Mouse (Mus musculus): ENCODE data around the gene Il17f. TPM values are rescaled to one million over a fixed set of nuclear protein-coding genes. Genes with fewer than 3 reads are reported as not detected.

Il17f gene
- total and polyA plus RNA-seq, 3 experiments, result not detected

DNA sequence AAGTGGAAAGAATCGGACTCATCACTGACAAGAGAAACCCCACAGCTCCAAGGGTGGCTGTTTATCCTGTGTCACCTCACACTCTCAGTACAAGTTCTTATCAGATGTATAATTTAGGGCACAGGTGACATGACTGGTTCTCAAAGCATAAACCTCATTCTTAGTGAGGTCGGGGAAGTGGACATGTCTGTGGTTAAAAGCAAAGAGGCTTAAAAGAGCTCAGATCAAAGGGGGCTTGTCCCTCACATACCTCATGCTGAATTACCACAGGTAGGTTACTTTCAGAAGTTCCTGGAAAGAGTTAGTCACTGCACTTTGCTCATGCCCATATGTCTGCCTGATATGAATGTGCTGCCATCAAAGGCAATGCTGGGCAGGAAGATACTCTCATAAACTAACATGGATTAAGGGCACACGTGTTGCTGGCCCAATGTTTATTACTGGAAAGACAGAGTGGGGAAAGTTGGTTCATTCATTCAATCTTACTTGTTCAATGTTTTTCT, 49.9 kb downstream of the Il17f start:
- TF ChIP-seq POLR2A (IDR thresholded peaks at IDR 0.05; ENCODE audit: insufficient read depth, low read depth, low read length), result no peak
- Histone ChIP-seq H3K27ac (no peak overlapping the region), H3K27me3 (ENCODE audit: control insufficient read depth, insufficient read depth, low read length) (no peaks in the 10 kb centered on the region), H3K4me1 (ENCODE audit: control insufficient read depth, insufficient read depth, low read length) (no peaks in the 10 kb centered on the region), H3K4me3 (no peak overlapping the region), H3K79me2 (replicated peaks; ENCODE audit: control insufficient read depth, insufficient read depth, low read length) (no peaks in the 10 kb centered on the region), H3K36me3 (ENCODE audit: control insufficient read depth, insufficient read depth, low read length) (no peaks in the 10 kb centered on the region), H3K9ac (ENCODE audit: low read depth, low read length) (no peak overlapping the region)
- intact Hi-C loops (cut with DNase I), result no loop called here
- WGBS, result 64% methylated on average over 3 of the region's 3 CpGs
- no peak for DNase-seq

GRCm38 (mm10) chr1:20738483-20738882, 51.9 kb downstream of the Il17f start:
- no peak overlapping the region for H3K4me3 ChIP-seq
- WGBS, result 85% methylated on average over 2 of the region's 2 CpGs
- intact Hi-C loops (cut with DNase I), result no loop called here
- no peak overlapping the region for H3K9ac ChIP-seq (ENCODE audit: low read depth, low read length)
- TF ChIP-seq EP300 (IDR thresholded peaks at IDR 0.05; ENCODE audit: insufficient read depth, low read depth, low read length) (no peak), POLR2A (IDR thresholded peaks at IDR 0.05; ENCODE audit: insufficient read depth, low read depth, low read length) (no peak), CTCF (IDR thresholded peaks at IDR 0.05) (no peak)
- no peak overlapping the region for H3K27ac ChIP-seq
- H3K4me1 ChIP-seq (ENCODE audit: control insufficient read depth, insufficient read depth, low read length), result no peaks in the 10 kb centered on the region
- no peak for DNase-seq
- 0 out of 2 replicates have a peak, but pooled peaks cover under 1% of the 10 kb centered on the region for H3K27me3 ChIP-seq (ENCODE audit: control insufficient read depth, insufficient read depth, low read length)
- no peaks in the 10 kb centered on the region for H3K79me2 ChIP-seq (replicated peaks; ENCODE audit: control insufficient read depth, insufficient read depth, low read length)
- H3K36me3 ChIP-seq (ENCODE audit: control insufficient read depth, insufficient read depth, low read length), result no peaks in the 10 kb centered on the region

DNA sequence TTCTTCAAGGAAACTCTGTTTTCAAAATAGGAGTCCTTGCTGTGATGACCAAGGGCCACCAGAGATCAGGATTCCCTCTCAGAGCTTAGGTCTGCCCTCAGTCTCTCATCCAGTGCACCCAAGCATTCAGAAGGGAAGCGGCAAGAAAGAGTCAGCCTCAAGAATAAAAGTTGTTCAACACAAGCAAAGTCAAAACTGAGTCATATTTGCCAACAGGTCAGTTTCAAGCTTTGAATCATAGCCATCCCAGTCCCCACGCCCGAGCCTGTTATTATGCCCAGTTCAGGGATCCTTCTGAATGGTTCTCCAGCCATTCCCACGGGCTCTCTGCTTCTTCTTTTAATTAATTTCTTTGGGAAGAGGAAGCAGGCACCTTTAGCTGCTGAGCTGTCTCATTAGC, 53.8 kb downstream of the Il17f start:
- H3K36me3 ChIP-seq (ENCODE audit: control insufficient read depth, insufficient read depth, low read length), result no peaks in the 10 kb centered on the region
- H3K4me1 ChIP-seq (ENCODE audit: control insufficient read depth, insufficient read depth, low read length), result no peaks in the 10 kb centered on the region
- H3K27me3 ChIP-seq (ENCODE audit: control insufficient read depth, insufficient read depth, low read length), result 0 out of 2 replicates have a peak, but pooled peaks cover 2% of the 10 kb centered on the region
- no peak for DNase-seq
- no peak for TF ChIP-seq POLR2A (IDR thresholded peaks at IDR 0.05; ENCODE audit: insufficient read depth, low read depth, low read length)
- TF ChIP-seq CTCF (IDR thresholded peaks at IDR 0.05), result no peak
- no peak for TF ChIP-seq EP300 (IDR thresholded peaks at IDR 0.05; ENCODE audit: insufficient read depth, low read depth, low read length)
- H3K79me2 ChIP-seq (replicated peaks; ENCODE audit: control insufficient read depth, insufficient read depth, low read length), result no peaks in the 10 kb centered on the region
- 77% methylated on average over 4 of the region's 4 CpGs for WGBS
- H3K4me3 ChIP-seq, result no peak overlapping the region
- intact Hi-C loops (cut with DNase I), result no loop called here
- H3K9ac ChIP-seq (ENCODE audit: low read depth, low read length), result no peak overlapping the region
- no peak overlapping the region for H3K27ac ChIP-seq

GRCm38 (mm10) chr1:20730903-20731302, 59.5 kb downstream of the Il17f start, which contains the start of gene Il17a:
Gene Il17a, plus strand, starts transcription at chr1:20730905.
- 0 out of 2 replicates have a peak, but pooled peaks cover 2% of the 10 kb centered on the region for H3K27me3 ChIP-seq (ENCODE audit: control insufficient read depth, insufficient read depth, low read length)
- WGBS, result 83% methylated on average over 10 of the region's 10 CpGs
- H3K36me3 ChIP-seq (ENCODE audit: control insufficient read depth, insufficient read depth, low read length), result no peaks in the 10 kb centered on the region
- DNase-seq, result no peak
- no peak within 1 kb of the TSS for H3K4me3 ChIP-seq
- intact Hi-C loops (cut with DNase I), result no loop called here
- no peak within 1 kb of the TSS for H3K27ac ChIP-seq
- H3K79me2 ChIP-seq (replicated peaks; ENCODE audit: control insufficient read depth, insufficient read depth, low read length), result no peaks in the 10 kb centered on the region
- TF ChIP-seq CTCF (IDR thresholded peaks at IDR 0.05), result no peak
- TF ChIP-seq POLR2A (IDR thresholded peaks at IDR 0.05; ENCODE audit: insufficient read depth, low read depth, low read length), result no peak
- no peak for TF ChIP-seq EP300 (IDR thresholded peaks at IDR 0.05; ENCODE audit: insufficient read depth, low read depth, low read length)
- no peak within 1 kb of the TSS for H3K9ac ChIP-seq (ENCODE audit: low read depth, low read length)
- H3K4me1 ChIP-seq (ENCODE audit: control insufficient read depth, insufficient read depth, low read length), result no peaks in the 10 kb centered on the region

Other genes with a start within 250 kb of the Il17f start
- gene Pkhd1, start 172.6 kb downstream of the Il17f start, total RNA-seq (2021), result not detected
- gene Pkhd1, start 172.6 kb downstream of the Il17f start, polyA plus RNA-seq (2012; rRNA removed), result not detected in 2 replicates
- gene Il17a, start 59.7 kb downstream of the Il17f start, total RNA-seq (2021), result not detected
- gene Il17a, start 59.7 kb downstream of the Il17f start, polyA plus RNA-seq (2012; rRNA removed), result not detected in 2 replicates
- 1 to 10 TPM; 4.3 to 5.4 TPM for gene Mcm3, start 29.7 kb upstream of the Il17f start, total RNA-seq (2021)
- gene Mcm3, start 29.7 kb upstream of the Il17f start, polyA plus RNA-seq (2012; rRNA removed), result 3.5 and 7.5 TPM in 2 replicates
- 1 to 10 TPM; 1.2 to 2.2 TPM for gene Paqr8, start 100.0 kb upstream of the Il17f start, total RNA-seq (2021)
- 2.0 and 3.2 TPM in 2 replicates for gene Paqr8, start 100.0 kb upstream of the Il17f start, polyA plus RNA-seq (2012; rRNA removed)
- under 1 TPM; 0.41 to 0.63 TPM for gene Efhc1, start 161.0 kb upstream of the Il17f start, total RNA-seq (2021)
- gene Efhc1, start 161.0 kb upstream of the Il17f start, polyA plus RNA-seq (2012; rRNA removed), result 1.2 and 1.8 TPM in 2 replicates